Mouse (Mus musculus): ENCODE measurements around the gene Tmem200c. TPM values are rescaled to one million over a fixed set of nuclear protein-coding genes. Genes with fewer than 3 reads are reported as not detected.

The Tmem200c gene
- polyA plus RNA-seq, 1 experiment from 2014 or later, result 4.0 TPM

- no peaks in the 10 kb centered on the region for H3K27me3 ChIP-seq (ENCODE audit: control insufficient read depth, insufficient read depth, low read length)
- 12% methylated on average over 21 of the region's 21 CpGs for WGBS
These were observed 55.5 kb downstream of the Tmem200c start for GRCm38 (mm10) chr17:68881725-68882524.

GRCm38 (mm10) chr17:68883474-68884083, 57.2 kb downstream of the Tmem200c start:
- Histone ChIP-seq H3K4me3 (ENCODE audit: low read depth, low read length) (no peak overlapping the region), H3K36me3 (ENCODE audit: control insufficient read depth, insufficient read depth, low read length) (no peaks in the 10 kb centered on the region), H3K4me2 (ENCODE audit: low read depth, low read length) (no peak overlapping the region), H3K4me1 (ENCODE audit: control insufficient read depth, insufficient read depth, low read length) (no peaks in the 10 kb centered on the region), H3K9me3 (ENCODE audit: control insufficient read depth, low read length) (no peaks in the 10 kb centered on the region), H3K9ac (replicated peaks; ENCODE audit: low read depth, low read length) (no peak overlapping the region), H3K27me3 (ENCODE audit: control insufficient read depth, insufficient read depth, low read length) (no peaks in the 10 kb centered on the region), H3K27ac (ENCODE audit: low read depth, low read length) (no peak overlapping the region)
- no peak for ATAC-seq (ENCODE audit: low read depth)
- 77% methylated on average over 3 of the region's 3 CpGs for WGBS

More at GRCm38 (mm10) chr17:68881725-68882524, 55.5 kb downstream of the Tmem200c start:
- no peaks in the 10 kb centered on the region for H3K9me3 ChIP-seq (ENCODE audit: control insufficient read depth, low read length)
- peak overlapping the region; percentile 44; the same call in 1 of the 2 replicates for H3K9ac ChIP-seq (replicated peaks; ENCODE audit: low read depth, low read length)
- no peaks in the 10 kb centered on the region for H3K36me3 ChIP-seq (ENCODE audit: control insufficient read depth, insufficient read depth, low read length)
- peak; percentile 82; the same call in 1 of the 2 replicates for ATAC-seq (ENCODE audit: low read depth)
- H3K4me1 ChIP-seq (ENCODE audit: control insufficient read depth, insufficient read depth, low read length), result no peaks in the 10 kb centered on the region
- H3K4me2 ChIP-seq (ENCODE audit: low read depth, low read length), result peak overlapping the region; percentile 45
- peak overlapping the region; percentile 34 for H3K4me3 ChIP-seq (ENCODE audit: low read depth, low read length)
- H3K27ac ChIP-seq (ENCODE audit: low read depth, low read length), result no peak overlapping the region

- Histone ChIP-seq H3K27ac (ENCODE audit: low read depth, low read length) (no peak overlapping the region), H3K4me3 (ENCODE audit: low read depth, low read length) (no peak overlapping the region), H3K9ac (replicated peaks; ENCODE audit: low read depth, low read length) (no peak overlapping the region), H3K27me3 (ENCODE audit: control insufficient read depth, insufficient read depth, low read length) (no peaks in the 10 kb centered on the region), H3K4me2 (ENCODE audit: low read depth, low read length) (no peak overlapping the region), H3K36me3 (ENCODE audit: control insufficient read depth, insufficient read depth, low read length) (no peaks in the 10 kb centered on the region), H3K9me3 (ENCODE audit: control insufficient read depth, low read length) (no peaks in the 10 kb centered on the region), H3K4me1 (ENCODE audit: control insufficient read depth, insufficient read depth, low read length) (no peaks in the 10 kb centered on the region)
- no peak for ATAC-seq (ENCODE audit: low read depth)
- 91% methylated on average over 3 of the region's 3 CpGs for WGBS
These were observed 64.2 kb downstream of the Tmem200c start for GRCm38 (mm10) chr17:68890672-68891071.

Other genes starting within 250 kb of the Tmem200c start
- 126 and 142 TPM in 2 replicates for gene Epb41l3, start 249.1 kb downstream of the Tmem200c start, polyA plus RNA-seq (2014; fragmentation: Nextera tagmentation; extraction: Ambion mirVana)